Mouse (Mus musculus): Measurements from ENCODE around the gene Fgf2.

DNA sequence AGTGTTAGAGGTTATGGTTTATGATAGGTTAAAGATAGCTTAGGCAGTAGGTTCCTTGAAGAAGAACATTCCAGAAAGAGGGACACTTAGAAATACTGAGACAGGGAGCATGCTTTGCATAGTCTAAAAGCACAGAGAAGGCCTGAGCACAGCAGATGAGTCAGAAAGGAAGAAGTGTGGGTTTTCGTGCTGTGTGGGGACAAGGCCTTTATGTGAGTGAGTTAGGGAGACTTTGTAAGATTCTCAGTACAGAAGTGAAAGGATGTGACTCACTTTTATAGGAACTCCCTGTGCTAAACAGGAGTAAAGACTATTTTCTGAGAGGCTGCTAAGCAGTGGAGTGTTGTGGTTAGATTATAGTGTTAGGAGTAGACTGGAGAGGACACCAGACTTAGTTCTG lies 34.8 kb upstream of the Fgf2 start:
- TF ChIP-seq CTCF (IDR thresholded peaks at IDR 0.05; ENCODE audit: extremely low read depth, insufficient read length, insufficient replicate concordance, low read depth, low read length) (no peak), POLR2A (IDR thresholded peaks at IDR 0.05; ENCODE audit: low read depth, low read length) (no peak)

All from small intestine, adult 2 months (tissue).